Mouse (Mus musculus) hindbrain, postnatal 0 days (tissue): ENCODE results near the gene Spon1. TPM values are rescaled to one million over a fixed set of nuclear protein-coding genes. Genes with fewer than 3 reads are reported as not detected.

Experiments
- ATAC-seq: fragments of 200-750 bp; cut with Nextera tagmentation; 2 replicates; pipeline ENCODE4 v1.8.0; 2017; ENCODE audit warnings: mild to moderate bottlenecking, moderate TSS enrichment, moderate library complexity
- DNase-seq: peaks from one replicate; pipeline ENCODE4 v3.0.0-alpha.2; 2015; ENCODE audit warnings: low spot score
- H3K27ac ChIP-seq: fragments of 300-500 bp; sonication (generic); 2 replicates; pipeline ENCODE4 v1.5.1; 2014; ENCODE audit warnings: mild to moderate bottlenecking
- H3K27me3 ChIP-seq: fragments of 300-500 bp; sonication (generic); 2 replicates; pipeline ENCODE4 v1.6.1; 2014; ENCODE audit warnings: low read length, mixed read lengths; ENCODE audit not compliant: insufficient read depth
- H3K36me3 ChIP-seq: fragments of 300-500 bp; sonication (generic); 2 replicates; pipeline ENCODE4 v1.6.1; 2014; ENCODE audit warnings: low read length, mixed read lengths; ENCODE audit not compliant: insufficient read depth
- H3K4me1 ChIP-seq: fragments of 300-500 bp; sonication (generic); 2 replicates; pipeline ENCODE4 v1.6.1; 2014; ENCODE audit warnings: antibody characterized with exemption, low read length, mixed read lengths; ENCODE audit not compliant: insufficient read depth
- H3K4me2 ChIP-seq: fragments of 300-500 bp; sonication (generic); 2 replicates; pipeline ENCODE4 v1.6.1; 2014; ENCODE audit warnings: low read depth, mild to moderate bottlenecking, low read length, moderate library complexity, mixed read lengths
- H3K4me3 ChIP-seq: fragments of 300-500 bp; sonication (generic); 2 replicates; pipeline ENCODE4 v1.5.1; 2014; ENCODE audit warnings: low read length
- H3K9ac ChIP-seq: fragments of 300-500 bp; sonication (generic); replicated peaks from 2 replicates; pipeline ENCODE4 v1.6.1; 2014; ENCODE audit warnings: mild to moderate bottlenecking, low read length, moderate library complexity, mixed read lengths
- H3K9me3 ChIP-seq: fragments of 300-500 bp; sonication (generic); 2 replicates; pipeline ENCODE4 v1.6.1; 2016; ENCODE audit warnings: low read length, mixed read lengths
- CTCF ChIP-seq: IDR thresholded peaks from 2 replicates; pipeline ENCODE4 v1.5.1; 2016; ENCODE audit warnings: antibody characterized with exemption, control low read depth, low read depth
- WGBS: fragments of 180-500 bp; shearing (Covaris S2); extraction: QIAGEN DNeasy Blood & Tissue Kit; methylation state at CpG from one replicate; pipeline ENCODE4 v1.1.7; 2014; 5-methylcytosine and 5-hydroxymethylcytosine counted together
- polyA plus RNA-seq: library from polyadenylated mRNA; unstranded; fragments of >200 nt; fragmentation: Nextera tagmentation; extraction: Ambion mirVana; gene quantifications from 2 replicates; pipeline ENCODE4 v1.2.1, GENCODE M21; 2015
- total RNA-seq: library from RNA; depleted of rRNA; stranded (reverse); fragments of >200 nt; gene quantifications from 2 replicates; pipeline ENCODE4 v1.2.3, GENCODE M21; 2014

Gene Spon1
- total and polyA plus RNA-seq, 2 experiments from 2014 or later, result 43.8 to 50.3 TPM

GRCm38 (mm10) chr7:114020057-114020703 is 254.4 kb downstream of the Spon1 start:
- Histone ChIP-seq H3K4me1 (no peaks in the 10 kb centered on the region), H3K4me2 (peak overlapping the region; percentile 62), H3K9me3 (no peaks in the 10 kb centered on the region), H3K27me3 (no peaks in the 10 kb centered on the region), H3K27ac (peak overlapping the region; percentile 63; the same call in 1 of the 2 replicates), H3K9ac (0 out of 2 replicates have a peak overlapping the region, but pooled peaks have one; percentile 31), H3K36me3 (no peaks in the 10 kb centered on the region), H3K4me3 (peak overlapping the region; percentile 33)
- ATAC-seq (peak; percentile 35; the same call in 1 of the 2 replicates), DNase-seq (peak; percentile 36)
- WGBS, result 3% methylated on average over 11 of the region's 11 CpGs
- no peak for TF ChIP-seq CTCF

GRCm38 (mm10) chr7:114020704-114021093 is 254.9 kb downstream of the Spon1 start:
- TF ChIP-seq CTCF, result peak; percentile 94
- ATAC-seq (peak; percentile 78), DNase-seq (peak; percentile 91)
- peak overlapping the region; percentile 62 for H3K4me2 ChIP-seq
- no peaks in the 10 kb centered on the region for H3K4me1 ChIP-seq
- H3K4me3 ChIP-seq, result peak overlapping the region; percentile 33
- H3K9me3 ChIP-seq, result no peaks in the 10 kb centered on the region
- 2% methylated on average over 11 of the region's 11 CpGs for WGBS
- peak overlapping the region; percentile 63; the same call in 1 of the 2 replicates for H3K27ac ChIP-seq
- H3K9ac ChIP-seq, result 0 out of 2 replicates have a peak overlapping the region, but pooled peaks have one; percentile 31
- no peaks in the 10 kb centered on the region for H3K27me3 ChIP-seq
- H3K36me3 ChIP-seq, result no peaks in the 10 kb centered on the region

GRCm38 (mm10) chr7:114026923-114027322 is 261.1 kb downstream of the Spon1 start:
- no peaks in the 10 kb centered on the region for H3K36me3 ChIP-seq
- H3K27ac ChIP-seq, result no peak overlapping the region
- no peaks in the 10 kb centered on the region for H3K4me1 ChIP-seq
- WGBS, result 91% methylated on average over 8 of the region's 8 CpGs
- ATAC-seq (peak; percentile 41; the same call in 1 of the 2 replicates), DNase-seq (no peak)
- H3K9ac ChIP-seq, result no peak overlapping the region
- no peak overlapping the region for H3K4me2 ChIP-seq
- no peak for TF ChIP-seq CTCF
- H3K27me3 ChIP-seq, result no peaks in the 10 kb centered on the region
- no peaks in the 10 kb centered on the region for H3K9me3 ChIP-seq
- no peak overlapping the region for H3K4me3 ChIP-seq

- Histone ChIP-seq H3K9ac (no peak overlapping the region), H3K9me3 (no peaks in the 10 kb centered on the region), H3K4me2 (no peak overlapping the region), H3K36me3 (no peaks in the 10 kb centered on the region), H3K4me3 (no peak overlapping the region), H3K4me1 (no peaks in the 10 kb centered on the region), H3K27ac (no peak overlapping the region), H3K27me3 (no peaks in the 10 kb centered on the region)
- ATAC-seq (peak; percentile 75), DNase-seq (peak; percentile 80)
- WGBS, result 69% methylated on average over 3 of the region's 3 CpGs
- TF ChIP-seq CTCF, result no peak
These were observed 261.6 kb downstream of the Spon1 start for GRCm38 (mm10) chr7:114027406-114027805.

- no peak for DNase-seq
- H3K36me3 ChIP-seq, result no peaks in the 10 kb centered on the region
- no peaks in the 10 kb centered on the region for H3K9me3 ChIP-seq
- H3K4me1 ChIP-seq, result no peaks in the 10 kb centered on the region
- TF ChIP-seq CTCF, result no peak
- H3K9ac ChIP-seq, result no peak overlapping the region
- H3K4me2 ChIP-seq, result no peak overlapping the region
- no peak for ATAC-seq
- 96% methylated on average over 5 of the region's 5 CpGs for WGBS
- no peaks in the 10 kb centered on the region for H3K27me3 ChIP-seq
- H3K4me3 ChIP-seq, result no peak overlapping the region
- H3K27ac ChIP-seq, result no peak overlapping the region
These were observed 263.0 kb downstream of the Spon1 start for GRCm38 (mm10) chr7:114028828-114029227.

GRCm38 (mm10) chr7:114029596-114029995 is 263.8 kb downstream of the Spon1 start:
- Histone ChIP-seq H3K27me3 (no peaks in the 10 kb centered on the region), H3K4me2 (no peak overlapping the region), H3K36me3 (no peaks in the 10 kb centered on the region), H3K9ac (no peak overlapping the region), H3K9me3 (no peaks in the 10 kb centered on the region), H3K27ac (no peak overlapping the region), H3K4me3 (no peak overlapping the region), H3K4me1 (no peaks in the 10 kb centered on the region)
- DNase-seq, result peak; percentile 47
- ATAC-seq, result peak; percentile 27; the same call in 1 of the 2 replicates
- WGBS, result 71% methylated on average over 6 of the region's 6 CpGs
- no peak for TF ChIP-seq CTCF

- H3K4me2 ChIP-seq, result no peak overlapping the region
- H3K4me1 ChIP-seq, result no peaks in the 10 kb centered on the region
- no peaks in the 10 kb centered on the region for H3K27me3 ChIP-seq
- no peak overlapping the region for H3K9ac ChIP-seq
- H3K27ac ChIP-seq, result no peak overlapping the region
- WGBS, result 50% methylated on average over 4 of the region's 4 CpGs
- ATAC-seq (no peak), DNase-seq (peak; percentile 59)
- H3K36me3 ChIP-seq, result peaks cover 6% of the 10 kb centered on the region; the same call in 1 of the 2 replicates
- no peak for TF ChIP-seq CTCF
- no peak overlapping the region for H3K4me3 ChIP-seq
- no peaks in the 10 kb centered on the region for H3K9me3 ChIP-seq
These were observed 271.4 kb downstream of the Spon1 start for GRCm38 (mm10) chr7:114037237-114037636.
